Mouse (Mus musculus) layer of hippocampus, postnatal 10 days (tissue): ENCODE results near the gene Gpx6. TPM values are rescaled to one million over a fixed set of nuclear protein-coding genes. Genes with fewer than 3 reads are reported as not detected.

Source experiments
- DNase-seq, 2 experiments: peaks; one replicate each; pipeline ENCODE4 v3.0.0; 2021; ENCODE audit warnings: low spot score in 2 of 2
- long read RNA-seq: library from polyadenylated mRNA; stranded (forward); transcript quantifications from one replicate; pipeline ENCODE4 v2.0.0, GENCODE M21; 2023
- total RNA-seq, 2 experiments: library from RNA; stranded (reverse); gene quantifications; 2 replicates each; pipeline ENCODE4 v1.2.3; 2021

The Gpx6 gene
- total RNA-seq, result not detected
- long read RNA-seq, result 0 reads

GRCm38 (mm10) chr13:21311926-21312325, at the start of gene Gpx6:
Gene Gpx6, plus strand, starts transcription at chr13:21312125.
- no peak for DNase-seq

GRCm38 (mm10) chr13:21262787-21263461, 49.0 kb upstream of the Gpx6 start:
- DNase-seq, result no peak

GRCm38 (mm10) chr13:21263910-21264309, 48.0 kb upstream of the Gpx6 start:
- no peak for DNase-seq

GRCm38 (mm10) chr13:21264366-21264765, 47.6 kb upstream of the Gpx6 start:
- peak in 1 of 2 experiments; percentile 32 for DNase-seq

GRCm38 (mm10) chr13:21265736-21266135, 46.2 kb upstream of the Gpx6 start:
- no peak for DNase-seq

- no peak for DNase-seq
Measured at GRCm38 (mm10) chr13:21267541-21267940, 44.4 kb upstream of the Gpx6 start.

GRCm38 (mm10) chr13:21268262-21268661, 43.7 kb upstream of the Gpx6 start:
- no peak for DNase-seq

GRCm38 (mm10) chr13:21275021-21275814, 36.7 kb upstream of the Gpx6 start:
- DNase-seq, result peak; percentile 22 to 31

GRCm38 (mm10) chr13:21275815-21276550, 35.9 kb upstream of the Gpx6 start:
- peak; percentile 67 to 85 for DNase-seq

- no peak for DNase-seq
Measured at GRCm38 (mm10) chr13:21276551-21276950, 35.4 kb upstream of the Gpx6 start.

GRCm38 (mm10) chr13:21279076-21279475, 32.8 kb upstream of the Gpx6 start:
- DNase-seq, result peak in 1 of 2 experiments; percentile 19

GRCm38 (mm10) chr13:21279559-21279958, 32.4 kb upstream of the Gpx6 start:
- DNase-seq, result peak; percentile 81 to 89

GRCm38 (mm10) chr13:21292631-21293030, 19.3 kb upstream of the Gpx6 start, which contains the start of gene Gpx5:
Gene Gpx5, minus strand, starts transcription at chr13:21292731.
- DNase-seq, result no peak

GRCm38 (mm10) chr13:21298557-21298956, 13.4 kb upstream of the Gpx6 start:
- DNase-seq, result no peak

- DNase-seq, result no peak
Measured at GRCm38 (mm10) chr13:21304483-21305066, 7.3 kb upstream of the Gpx6 start.

GRCm38 (mm10) chr13:21309788-21310187, 2.1 kb upstream of the Gpx6 start:
- DNase-seq, result no peak

GRCm38 (mm10) chr13:21312854-21313253, 929 bp downstream of the Gpx6 start:
- no peak for DNase-seq

GRCm38 (mm10) chr13:21313903-21314302, 2.0 kb downstream of the Gpx6 start:
- DNase-seq, result no peak

GRCm38 (mm10) chr13:21320262-21320661, 8.3 kb downstream of the Gpx6 start:
- no peak for DNase-seq

GRCm38 (mm10) chr13:21321890-21322494, 10.1 kb downstream of the Gpx6 start:
- peak; percentile 6 to 18 for DNase-seq
